Mouse (Mus musculus) B cell, adult 62 days (primary cell): ENCODE measurements around the gene Slc35g2. TPM values are rescaled to one million over a fixed set of nuclear protein-coding genes. Genes with fewer than 3 reads are reported as not detected.

Experiments used
- total RNA-seq: library from RNA; stranded (reverse); gene quantifications from 4 replicates; pipeline ENCODE4 v1.2.4, GENCODE M21; 2023

Slc35g2 gene
- not detected in 4 replicates for total RNA-seq

GRCm38 (mm10) chr9:100570626-100571233, at the start of gene Slc35g2:
Gene Slc35g2 (minus strand): TSS chr9:100571090.

GRCm38 (mm10) chr9:100597546-100597945, 26.7 kb upstream of the Slc35g2 start, which contains the start of gene Stag1:
Gene Stag1 (plus strand): TSS chr9:100597798.

GRCm38 (mm10) chr9:100545715-100546593, 24.9 kb downstream of the Slc35g2 start, which contains the start of gene Nck1:
Gene Nck1 (minus strand): TSS chr9:100546134.

Other genes starting within 250 kb of the Slc35g2 start
- 3.3 to 4.4 TPM (median 4.0 TPM) in 4 replicates for gene Il20rb, start 84.3 kb downstream of the Slc35g2 start, total RNA-seq
- 37.8 to 41.8 TPM (median 39.6 TPM) in 4 replicates for gene Nck1, start 25.0 kb downstream of the Slc35g2 start, total RNA-seq
- gene Stag1, start 26.7 kb upstream of the Slc35g2 start, total RNA-seq: 94.4 to 105 TPM (median 100 TPM) in 4 replicates